Mouse (Mus musculus) midbrain, postnatal 0 days (tissue): Measurements from ENCODE around the gene Nmnat3. TPM values are rescaled to one million over a fixed set of nuclear protein-coding genes. Genes with fewer than 3 reads are reported as not detected.

Source experiments
- ATAC-seq: fragments of 200-750 bp; cut with Nextera tagmentation; 2 replicates; pipeline ENCODE4 v1.8.0; 2017; ENCODE audit warnings: moderate number of reproducible peaks, mild to moderate bottlenecking, moderate TSS enrichment, moderate library complexity; ENCODE audit not compliant: low FRiP score
- DNase-seq: peaks from one replicate; pipeline ENCODE4 v3.0.0-alpha.2; 2015; ENCODE audit warnings: low spot score
- H3K27ac ChIP-seq: fragments of 300-500 bp; sonication (generic); 2 replicates; pipeline ENCODE4 v1.5.1; 2014; ENCODE audit warnings: low read depth, mild to moderate bottlenecking, low read length, mixed read lengths
- H3K27me3 ChIP-seq: fragments of 300-500 bp; sonication (generic); 2 replicates; pipeline ENCODE4 v1.6.1; 2014; ENCODE audit warnings: low read length, control low read depth, mixed read lengths; ENCODE audit not compliant: insufficient read depth
- H3K36me3 ChIP-seq: fragments of 300-500 bp; sonication (generic); 2 replicates; pipeline ENCODE4 v1.6.1; 2014; ENCODE audit warnings: low read length, control low read depth, mixed read lengths; ENCODE audit not compliant: insufficient read depth
- H3K4me1 ChIP-seq: fragments of 300-500 bp; sonication (generic); 2 replicates; pipeline ENCODE4 v1.6.1; 2014; ENCODE audit warnings: mild to moderate bottlenecking, control low read depth, antibody characterized with exemption, low read length, mixed read lengths; ENCODE audit not compliant: insufficient read depth
- H3K4me2 ChIP-seq: fragments of 300-500 bp; sonication (generic); 2 replicates; pipeline ENCODE4 v1.6.1; 2014; ENCODE audit warnings: low read depth, mild to moderate bottlenecking, low read length, mixed read lengths; ENCODE audit not compliant: poor library complexity, severe bottlenecking
- H3K4me3 ChIP-seq: fragments of 300-500 bp; sonication (generic); 2 replicates; pipeline ENCODE4 v1.5.1; 2014; ENCODE audit warnings: low read depth, mild to moderate bottlenecking, low read length, moderate library complexity
- H3K9ac ChIP-seq: fragments of 300-500 bp; sonication (generic); replicated peaks from 2 replicates; pipeline ENCODE4 v1.6.1; 2014; ENCODE audit warnings: mild to moderate bottlenecking, low read length, moderate library complexity, mixed read lengths; ENCODE audit not compliant: poor library complexity, severe bottlenecking
- H3K9me3 ChIP-seq: fragments of 300-500 bp; sonication (generic); 2 replicates; pipeline ENCODE4 v1.6.1; 2016; ENCODE audit warnings: low read length, control low read depth
- CTCF ChIP-seq: IDR thresholded peaks from 2 replicates; pipeline ENCODE4 v1.5.1; 2016; ENCODE audit warnings: antibody characterized with exemption, mild to moderate bottlenecking
- WGBS: fragments of 180-500 bp; shearing (Covaris S2); extraction: QIAGEN DNeasy Blood & Tissue Kit; methylation state at CpG from one replicate; pipeline ENCODE4 v1.1.7; 2014; 5-methylcytosine and 5-hydroxymethylcytosine counted together
- polyA plus RNA-seq: library from polyadenylated mRNA; unstranded; fragments of >200 nt; fragmentation: Nextera tagmentation; extraction: Ambion mirVana; gene quantifications from 2 replicates; pipeline ENCODE4 v1.2.1, GENCODE M21; 2015
- total RNA-seq: library from RNA; depleted of rRNA; stranded (reverse); fragments of >200 nt; gene quantifications from 2 replicates; pipeline ENCODE4 v1.2.3, GENCODE M21; 2014

Nmnat3 gene
- total and polyA plus RNA-seq, 2 experiments from 2014 or later: 0.88 to 1.0 TPM

GRCm38 (mm10) chr9:98313587-98313986, 26.4 kb downstream of the Nmnat3 start:
- TF ChIP-seq CTCF: no peak
- H3K9me3 ChIP-seq: no peaks in the 10 kb centered on the region
- DNase-seq (no peak), ATAC-seq (no peak)
- no peaks in the 10 kb centered on the region for H3K4me1 ChIP-seq
- H3K9ac ChIP-seq: no peak overlapping the region
- H3K27me3 ChIP-seq: no peaks in the 10 kb centered on the region; the same call in 1 of the 2 replicates
- no peaks in the 10 kb centered on the region for H3K36me3 ChIP-seq
- no peak overlapping the region for H3K4me3 ChIP-seq
- 85% methylated on average over 6 of the region's 6 CpGs for WGBS
- no peak overlapping the region for H3K4me2 ChIP-seq
- H3K27ac ChIP-seq: no peak overlapping the region

GRCm38 (mm10) chr9:98314059-98314650, 26.9 kb downstream of the Nmnat3 start:
- Histone ChIP-seq H3K27me3 (no peaks in the 10 kb centered on the region; the same call in 1 of the 2 replicates), H3K4me1 (no peaks in the 10 kb centered on the region), H3K9me3 (no peaks in the 10 kb centered on the region), H3K4me2 (no peak overlapping the region), H3K27ac (no peak overlapping the region), H3K4me3 (no peak overlapping the region), H3K9ac (no peak overlapping the region), H3K36me3 (no peaks in the 10 kb centered on the region)
- DNase-seq: no peak
- TF ChIP-seq CTCF: no peak
- 78% methylated on average over 7 of the region's 7 CpGs for WGBS
- ATAC-seq: no peak

- no peaks in the 10 kb centered on the region for H3K4me1 ChIP-seq
- ATAC-seq: no peak
- no peak for TF ChIP-seq CTCF
- no peaks in the 10 kb centered on the region for H3K9me3 ChIP-seq
- no peak for DNase-seq
- H3K27ac ChIP-seq: no peak overlapping the region
- H3K9ac ChIP-seq: no peak overlapping the region
- 77% methylated on average over 4 of the region's 4 CpGs for WGBS
- no peak overlapping the region for H3K4me3 ChIP-seq
- H3K36me3 ChIP-seq: no peaks in the 10 kb centered on the region
- no peak overlapping the region for H3K4me2 ChIP-seq
- H3K27me3 ChIP-seq: no peaks in the 10 kb centered on the region; the same call in 1 of the 2 replicates
Observed at GRCm38 (mm10) chr9:98317897-98318296, 30.7 kb downstream of the Nmnat3 start.

DNA sequence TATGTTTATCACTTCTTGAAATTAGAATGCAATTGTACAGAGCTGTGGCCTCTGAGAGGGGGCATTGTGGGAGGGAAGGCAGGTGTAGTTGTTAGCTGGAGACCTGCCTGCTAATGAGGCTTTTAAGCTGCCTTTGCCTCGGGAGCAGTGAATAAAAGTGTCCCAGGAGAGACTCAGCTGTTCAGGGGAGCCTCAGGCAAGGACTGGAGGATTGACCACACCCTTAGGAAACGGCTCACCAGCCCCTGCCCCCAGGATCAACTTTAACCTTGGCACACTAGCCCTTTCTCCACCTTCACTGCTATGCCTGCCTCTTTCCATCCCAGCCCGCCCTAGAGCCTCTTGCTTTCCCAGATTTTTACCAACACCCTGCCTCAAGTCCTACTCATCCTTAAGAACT, 31.6 kb downstream of the Nmnat3 start:
- no peak for DNase-seq
- Histone ChIP-seq H3K36me3 (no peaks in the 10 kb centered on the region), H3K4me2 (no peak overlapping the region), H3K27me3 (no peaks in the 10 kb centered on the region; the same call in 1 of the 2 replicates), H3K27ac (no peak overlapping the region), H3K9ac (no peak overlapping the region), H3K4me1 (no peaks in the 10 kb centered on the region), H3K9me3 (no peaks in the 10 kb centered on the region), H3K4me3 (no peak overlapping the region)
- WGBS: 44% methylated on average over 3 of the region's 3 CpGs
- no peak for ATAC-seq
- no peak for TF ChIP-seq CTCF

- no peak for ATAC-seq
- no peak overlapping the region for H3K4me2 ChIP-seq
- H3K27me3 ChIP-seq: no peaks in the 10 kb centered on the region
- no peaks in the 10 kb centered on the region for H3K9me3 ChIP-seq
- no peak overlapping the region for H3K27ac ChIP-seq
- H3K36me3 ChIP-seq: no peaks in the 10 kb centered on the region
- WGBS: 79% methylated on average over 3 of the region's 3 CpGs
- H3K4me3 ChIP-seq: no peak overlapping the region
- no peak for DNase-seq
- TF ChIP-seq CTCF: no peak
- H3K9ac ChIP-seq: no peak overlapping the region
- no peaks in the 10 kb centered on the region for H3K4me1 ChIP-seq
Observed at GRCm38 (mm10) chr9:98320785-98321184, 33.5 kb downstream of the Nmnat3 start.

DNA sequence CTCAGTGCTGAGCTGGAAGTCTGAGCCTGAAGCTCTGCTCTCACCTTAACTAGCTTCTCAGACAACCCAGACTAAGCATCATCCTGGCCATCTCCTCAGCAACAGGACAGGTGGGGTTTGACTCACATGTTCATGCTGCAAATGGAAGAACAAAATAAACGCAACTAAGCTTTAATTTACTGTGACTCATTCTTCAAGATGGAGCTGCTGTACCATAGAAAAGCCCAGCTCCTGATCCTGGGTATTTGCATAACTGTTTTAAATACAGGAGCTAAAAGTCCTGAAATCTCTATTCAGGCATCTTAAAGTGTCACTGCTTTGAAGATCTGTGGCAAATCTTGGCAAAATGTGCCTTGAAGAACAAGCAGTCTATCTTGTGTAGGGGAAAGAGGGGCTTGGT, 38.9 kb downstream of the Nmnat3 start:
- DNase-seq (no peak), ATAC-seq (no peak)
- TF ChIP-seq CTCF: no peak
- no peaks in the 10 kb centered on the region for H3K36me3 ChIP-seq
- H3K4me2 ChIP-seq: no peak overlapping the region
- 68% methylated on average over 1 of the region's 1 CpGs for WGBS
- no peak overlapping the region for H3K4me3 ChIP-seq
- no peak overlapping the region for H3K27ac ChIP-seq
- H3K9ac ChIP-seq: no peak overlapping the region
- H3K9me3 ChIP-seq: no peaks in the 10 kb centered on the region
- H3K4me1 ChIP-seq: no peaks in the 10 kb centered on the region; the same call in 1 of the 2 replicates
- H3K27me3 ChIP-seq: 0 out of 2 replicates have a peak, but pooled peaks cover 3% of the 10 kb centered on the region
